Mouse (Mus musculus) embryonic fibroblast, embryonic 13.5 days (primary cell): ENCODE data around the gene Rbms1.

Source experiments
- CTCF ChIP-seq: IDR thresholded peaks from 2 replicates; pipeline ENCODE4 v1.5.1; 2011; ENCODE audit warnings: mild to moderate bottlenecking, control low read depth, low read length, moderate library complexity, borderline replicate concordance; ENCODE audit not compliant: insufficient read depth
- POLR2A ChIP-seq: IDR thresholded peaks from 2 replicates; pipeline ENCODE4 v1.6.1; 2011; ENCODE audit warnings: low read depth, mild to moderate bottlenecking, control low read depth, low read length, moderate library complexity

DNA sequence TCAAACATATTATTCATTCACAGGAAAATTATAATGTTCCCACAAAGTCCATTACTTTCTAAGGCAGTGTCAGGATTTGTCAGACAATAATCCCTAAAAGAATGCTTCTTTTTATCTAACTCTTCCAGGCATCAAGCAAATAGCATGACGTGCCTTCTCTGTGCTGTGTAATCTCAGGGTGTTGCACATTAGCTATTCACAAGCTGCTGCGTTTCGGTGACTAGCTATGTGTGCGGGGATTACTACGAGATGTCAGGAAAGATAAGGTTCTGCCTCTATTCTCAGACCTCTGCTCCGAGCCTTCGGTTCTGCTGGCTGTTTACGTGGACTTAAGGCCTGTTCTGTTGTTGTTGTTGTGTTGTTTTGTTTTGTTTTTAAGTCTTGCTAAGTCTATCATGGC lies 130.7 kb downstream of the Rbms1 start:
- TF ChIP-seq CTCF (no peak), POLR2A (no peak)
